Mouse (Mus musculus) lung, embryonic 14.5 days (tissue): ENCODE data around the gene Zcchc24. TPM values are rescaled to one million over a fixed set of nuclear protein-coding genes. Genes with fewer than 3 reads are reported as not detected.

Experiments
- ATAC-seq: fragments of 200-750 bp; cut with Nextera tagmentation; 2 replicates; pipeline ENCODE4 v1.8.0; 2017; ENCODE audit warnings: mild to moderate bottlenecking, moderate TSS enrichment, moderate library complexity; ENCODE audit not compliant: insufficient read depth
- DNase-seq: peaks from one replicate; pipeline ENCODE4 v3.0.0-alpha.2; 2015
- H3K27ac ChIP-seq: fragments of 300-500 bp; sonication (generic); 2 replicates; pipeline ENCODE4 v1.5.1; 2014; ENCODE audit warnings: low read depth, mild to moderate bottlenecking, moderate library complexity
- H3K27me3 ChIP-seq: fragments of 300-500 bp; sonication (generic); 2 replicates; pipeline ENCODE4 v1.6.1; 2014; ENCODE audit warnings: low read length, control low read depth; ENCODE audit not compliant: insufficient read depth
- H3K36me3 ChIP-seq: fragments of 300-500 bp; sonication (generic); 2 replicates; pipeline ENCODE4 v1.6.1; 2014; ENCODE audit warnings: control low read depth; ENCODE audit not compliant: insufficient read depth
- H3K4me1 ChIP-seq: fragments of 300-500 bp; sonication (generic); 2 replicates; pipeline ENCODE4 v1.6.1; 2014; ENCODE audit warnings: antibody characterized with exemption, control low read depth; ENCODE audit not compliant: insufficient read depth
- H3K4me2 ChIP-seq: fragments of 300-500 bp; sonication (generic); 2 replicates; pipeline ENCODE4 v1.6.1; 2014; ENCODE audit warnings: mild to moderate bottlenecking
- H3K4me3 ChIP-seq: fragments of 300-500 bp; sonication (generic); 2 replicates; pipeline ENCODE4 v1.5.1; 2014; ENCODE audit warnings: low read depth, low read length
- H3K9ac ChIP-seq: fragments of 300-500 bp; sonication (generic); 2 replicates; pipeline ENCODE4 v1.6.1; 2014
- H3K9me3 ChIP-seq: fragments of 300-500 bp; sonication (generic); 2 replicates; pipeline ENCODE4 v1.6.1; 2016; ENCODE audit warnings: low read depth, low read length, control low read depth
- CTCF ChIP-seq: IDR thresholded peaks from 2 replicates; pipeline ENCODE4 v1.5.1; 2016; ENCODE audit warnings: antibody characterized with exemption, low read depth
- WGBS: fragments of 180-500 bp; shearing (Covaris S2); extraction: QIAGEN DNeasy Blood & Tissue Kit; methylation state at CpG from one replicate; pipeline ENCODE4 v1.1.7; 2014; 5-methylcytosine and 5-hydroxymethylcytosine counted together
- polyA plus RNA-seq: library from polyadenylated mRNA; unstranded; fragments of >200 nt; fragmentation: Nextera tagmentation; extraction: Ambion mirVana; gene quantifications from 2 replicates; pipeline ENCODE4 v1.2.1, GENCODE M21; 2014

The Zcchc24 gene
- polyA plus RNA-seq, 1 experiment from 2014 or later = 29.8 TPM

DNA sequence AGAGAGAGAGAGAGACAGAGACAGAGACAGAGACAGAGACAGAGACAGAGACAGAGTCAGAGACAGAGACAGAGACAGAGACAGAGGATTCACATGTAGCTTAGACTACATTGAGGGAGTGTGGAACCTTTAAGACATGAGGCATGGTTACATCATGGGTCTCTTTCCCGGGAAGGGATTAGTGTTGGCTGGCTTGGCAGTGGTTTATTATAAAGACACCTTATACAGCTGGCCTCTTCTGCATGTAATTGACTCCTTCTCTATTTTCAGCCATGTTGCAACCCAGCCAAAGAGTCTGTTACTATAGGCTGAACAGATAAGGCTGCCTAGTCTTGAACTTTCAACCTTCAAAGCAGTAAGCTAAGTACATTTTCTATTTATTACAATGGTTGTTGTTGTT, 21.1 kb upstream of the Zcchc24 start:
- no peak for ATAC-seq

DNA sequence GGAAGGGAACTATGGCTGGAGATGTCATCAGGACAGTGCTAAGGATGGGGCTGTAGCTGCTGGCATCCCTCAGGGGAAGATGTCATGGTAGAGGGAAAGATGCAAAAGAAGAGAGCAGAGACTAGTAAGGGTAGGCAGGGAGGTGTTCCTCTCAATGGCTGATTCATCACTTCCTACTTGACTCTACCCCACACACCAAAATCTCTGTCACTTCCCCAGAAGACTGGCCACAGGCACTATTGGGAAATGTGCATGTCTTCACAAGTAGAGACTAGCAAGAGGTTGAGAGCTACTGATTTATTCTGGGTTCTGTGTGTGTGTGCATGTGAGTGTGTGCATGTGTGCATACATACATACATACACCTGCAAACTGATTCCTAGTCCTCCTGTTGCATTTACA, 20.4 kb upstream of the Zcchc24 start:
- ATAC-seq = no peak
- TF ChIP-seq CTCF = no peak
- Histone ChIP-seq H3K27ac (no peak overlapping the region), H3K9ac (no peak overlapping the region), H3K36me3 (no peaks in the 10 kb centered on the region), H3K4me2 (no peak overlapping the region), H3K4me3 (no peak overlapping the region), H3K4me1 (peaks cover 14% of the 10 kb centered on the region), H3K9me3 (no peaks in the 10 kb centered on the region), H3K27me3 (no peaks in the 10 kb centered on the region)
- no peak for DNase-seq

More for the DNA sequence above, 21.1 kb upstream of the Zcchc24 start:
- Histone ChIP-seq H3K4me3 (no peak overlapping the region), H3K27me3 (no peaks in the 10 kb centered on the region), H3K9ac (no peak overlapping the region), H3K4me2 (no peak overlapping the region), H3K9me3 (no peaks in the 10 kb centered on the region), H3K4me1 (peaks cover 14% of the 10 kb centered on the region), H3K27ac (no peak overlapping the region), H3K36me3 (no peaks in the 10 kb centered on the region)
- 66% methylated on average over 1 of the region's 1 CpGs for WGBS
- no peak for TF ChIP-seq CTCF
- DNase-seq = no peak

DNA sequence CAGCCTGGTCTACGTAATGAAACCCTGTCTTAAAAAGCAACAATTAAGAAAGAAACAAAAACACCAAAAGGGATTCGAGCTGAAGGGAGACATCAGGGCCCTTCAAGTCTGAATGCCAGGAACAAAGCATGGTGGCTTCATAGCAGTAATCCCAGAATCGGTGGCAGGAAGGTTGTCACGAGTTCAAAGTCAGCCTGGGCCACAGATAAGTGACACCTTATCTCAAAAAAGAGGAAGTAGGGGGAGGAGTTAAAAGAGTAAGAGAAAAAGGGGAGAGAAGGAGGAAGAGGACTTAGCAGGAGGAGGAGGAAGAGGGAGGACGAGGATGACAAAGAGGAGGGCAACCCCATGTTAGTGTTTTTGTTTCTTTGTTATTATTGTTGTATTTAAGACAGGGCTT, 19.4 kb upstream of the Zcchc24 start:
- WGBS = 61% methylated on average over 5 of the region's 5 CpGs

DNA sequence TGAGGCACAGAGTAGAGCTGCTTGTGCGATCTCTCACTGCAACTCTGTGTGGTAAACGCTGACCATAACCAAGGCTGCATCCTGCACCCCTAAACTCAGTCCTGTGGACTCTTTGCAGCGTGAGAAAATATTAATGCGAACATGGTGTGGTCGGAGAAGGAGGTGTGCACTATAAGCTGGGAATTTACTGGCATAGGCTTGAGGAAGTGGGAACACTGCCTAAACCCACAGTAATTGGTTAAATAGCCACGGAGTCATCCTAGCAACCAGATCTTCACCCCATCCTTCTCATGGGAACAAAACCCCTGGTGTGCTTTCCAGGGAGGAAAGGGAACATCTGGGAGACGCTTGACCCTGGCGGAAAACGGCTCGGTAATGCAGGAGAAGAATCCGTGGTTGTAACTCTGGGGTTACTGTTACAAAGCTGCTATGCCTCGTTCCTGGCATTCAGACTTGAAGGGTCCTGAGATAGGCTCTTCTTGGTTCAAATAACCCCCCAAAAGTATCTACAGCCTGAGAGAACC, 18.6 kb upstream of the Zcchc24 start:
- ATAC-seq = peak; percentile 13; the same call in 1 of the 2 replicates
- no peak for DNase-seq
- Histone ChIP-seq H3K4me2 (no peak overlapping the region), H3K4me3 (no peak overlapping the region), H3K36me3 (no peaks in the 10 kb centered on the region), H3K27me3 (no peaks in the 10 kb centered on the region), H3K27ac (peak overlapping the region; percentile 80), H3K9ac (no peak overlapping the region), H3K4me1 (peaks cover 19% of the 10 kb centered on the region), H3K9me3 (no peaks in the 10 kb centered on the region)
- TF ChIP-seq CTCF = no peak
- 53% methylated on average over 12 of the region's 12 CpGs for WGBS

More for the DNA sequence above, 19.4 kb upstream of the Zcchc24 start:
- Histone ChIP-seq H3K9me3 (no peaks in the 10 kb centered on the region), H3K4me3 (no peak overlapping the region), H3K27me3 (no peaks in the 10 kb centered on the region), H3K4me2 (no peak overlapping the region), H3K4me1 (peaks cover 14% of the 10 kb centered on the region), H3K9ac (no peak overlapping the region), H3K36me3 (no peaks in the 10 kb centered on the region), H3K27ac (no peak overlapping the region)
- ATAC-seq (no peak), DNase-seq (no peak)
- no peak for TF ChIP-seq CTCF

DNA sequence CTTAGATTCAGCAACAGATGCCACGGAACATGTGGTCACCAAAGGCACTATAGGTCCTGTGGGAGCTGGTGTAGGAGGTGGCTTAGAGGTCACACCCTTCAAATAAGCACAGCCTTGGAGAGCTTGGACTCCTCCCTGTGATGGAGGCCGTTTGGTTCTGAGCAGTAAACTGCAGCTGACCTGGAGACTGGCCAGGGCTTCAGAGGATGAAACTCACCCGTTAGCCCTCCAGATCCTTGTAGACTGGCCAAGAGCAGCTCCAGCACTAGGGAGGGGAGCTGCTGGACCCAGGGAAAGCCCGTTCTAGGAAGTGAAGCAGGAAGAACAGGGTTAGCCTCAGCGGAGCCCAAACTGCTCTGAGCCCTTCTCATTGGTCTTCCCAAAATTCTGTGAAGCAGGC, 18.1 kb upstream of the Zcchc24 start:
- peak; percentile 87 for ATAC-seq
- peaks cover 21% of the 10 kb centered on the region for H3K4me1 ChIP-seq
- no peak overlapping the region for H3K4me2 ChIP-seq
- no peak overlapping the region for H3K9ac ChIP-seq
- DNase-seq = peak; percentile 90
- no peak for TF ChIP-seq CTCF
- H3K4me3 ChIP-seq = no peak overlapping the region
- H3K9me3 ChIP-seq = no peaks in the 10 kb centered on the region
- H3K27me3 ChIP-seq = no peaks in the 10 kb centered on the region
- no peaks in the 10 kb centered on the region for H3K36me3 ChIP-seq
- H3K27ac ChIP-seq = peak overlapping the region; percentile 80
- WGBS = 28% methylated on average over 5 of the region's 5 CpGs

DNA sequence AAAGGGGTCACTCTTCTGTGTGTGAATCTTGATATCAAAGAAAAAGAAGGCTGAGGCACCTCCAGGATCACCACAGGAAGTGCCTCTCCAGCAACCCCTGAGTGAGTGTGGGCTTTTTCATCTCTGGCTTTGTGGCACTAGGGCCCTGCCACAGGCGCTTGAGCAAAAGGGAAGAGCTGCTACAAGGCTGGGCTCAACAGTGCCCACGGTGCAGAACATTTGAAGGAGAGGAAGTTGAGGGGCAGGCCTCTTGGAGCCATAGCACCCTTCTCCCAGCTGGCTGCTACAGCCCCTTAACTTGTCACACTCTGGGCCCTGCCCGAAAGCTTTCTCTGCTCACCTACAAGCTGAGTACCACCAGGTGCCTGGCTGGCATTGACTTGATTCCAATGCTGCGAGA, 16.4 kb upstream of the Zcchc24 start:
- no peak for ATAC-seq
- WGBS = 90% methylated on average over 4 of the region's 4 CpGs
- no peak for TF ChIP-seq CTCF

DNA sequence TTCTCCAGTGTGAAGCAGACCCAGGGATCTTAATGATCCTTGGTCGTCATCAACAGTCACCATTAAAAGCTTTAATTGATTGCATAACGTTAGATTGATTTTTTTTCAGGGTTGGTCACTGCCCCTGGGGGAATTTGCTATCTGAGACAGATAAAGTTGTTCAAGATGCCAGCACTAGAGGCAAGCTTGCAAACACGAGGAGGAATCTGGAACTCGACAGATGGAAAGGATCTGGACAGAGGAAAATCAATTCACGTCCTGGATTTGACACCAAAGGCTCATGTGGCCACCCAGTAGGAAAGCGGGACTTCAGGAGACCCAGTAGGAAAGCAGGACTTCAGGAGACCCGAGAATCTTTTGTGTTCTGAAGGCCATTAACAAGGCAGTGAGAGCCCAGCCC, 14.4 kb upstream of the Zcchc24 start:
- Histone ChIP-seq H3K27ac (peak overlapping the region; percentile 37; the same call in 1 of the 2 replicates), H3K36me3 (no peaks in the 10 kb centered on the region), H3K27me3 (no peaks in the 10 kb centered on the region), H3K9me3 (no peaks in the 10 kb centered on the region), H3K9ac (no peak overlapping the region), H3K4me2 (no peak overlapping the region), H3K4me3 (no peak overlapping the region), H3K4me1 (peaks cover 25% of the 10 kb centered on the region)
- no peak for TF ChIP-seq CTCF
- no peak for ATAC-seq
- DNase-seq = peak; percentile 67
- 30% methylated on average over 7 of the region's 7 CpGs for WGBS

More for the DNA sequence above, 16.4 kb upstream of the Zcchc24 start:
- Histone ChIP-seq H3K27ac (no peak overlapping the region), H3K4me3 (no peak overlapping the region), H3K27me3 (no peaks in the 10 kb centered on the region), H3K4me1 (peaks cover 23% of the 10 kb centered on the region), H3K9me3 (no peaks in the 10 kb centered on the region), H3K36me3 (no peaks in the 10 kb centered on the region), H3K4me2 (no peak overlapping the region), H3K9ac (no peak overlapping the region)
- no peak for DNase-seq

DNA sequence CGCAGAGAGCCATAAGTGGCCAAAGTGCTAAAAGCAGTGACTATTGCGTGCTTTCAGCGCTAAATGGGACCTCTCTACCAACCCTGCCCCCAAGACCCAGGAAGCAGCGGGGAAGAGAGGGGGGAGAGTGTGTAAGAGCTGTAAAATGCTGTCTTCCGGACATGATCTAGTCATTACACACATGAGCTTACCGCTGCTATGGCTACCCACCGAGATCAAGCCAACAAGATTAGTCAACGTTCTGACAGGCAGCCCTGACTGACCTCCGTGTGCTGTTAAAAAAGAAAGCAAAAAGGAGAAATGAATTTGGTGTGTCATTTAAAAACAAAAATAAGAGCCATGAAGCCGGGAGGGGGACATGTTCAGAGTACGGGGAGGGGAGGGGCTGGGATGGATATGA, 11.8 kb upstream of the Zcchc24 start:
- Histone ChIP-seq H3K36me3 (no peaks in the 10 kb centered on the region), H3K27me3 (no peaks in the 10 kb centered on the region), H3K4me3 (no peak overlapping the region), H3K4me2 (no peak overlapping the region), H3K27ac (no peak overlapping the region), H3K9me3 (no peaks in the 10 kb centered on the region), H3K9ac (no peak overlapping the region), H3K4me1 (peaks cover 16% of the 10 kb centered on the region)
- no peak for TF ChIP-seq CTCF
- WGBS = 56% methylated on average over 11 of the region's 11 CpGs
- no peak for ATAC-seq
- no peak for DNase-seq
